Mouse (Mus musculus) testis, adult 2 months (tissue): ENCODE data around the gene Junb.

Source experiments
- CTCF ChIP-seq: fragments of 200-500 bp; IDR thresholded peaks from 2 replicates; pipeline ENCODE4 v1.5.1; 2012; ENCODE audit warnings: low read depth, mild to moderate bottlenecking, inconsistent platforms, low read length, moderate library complexity; ENCODE audit not compliant: control insufficient read depth, insufficient read depth, insufficient replicate concordance
- POLR2A ChIP-seq: fragments of 200-500 bp; IDR thresholded peaks from 2 replicates; pipeline ENCODE4 v1.6.1; 2012; ENCODE audit warnings: low read depth, mild to moderate bottlenecking, inconsistent platforms, low read length, moderate library complexity; ENCODE audit not compliant: control insufficient read depth

DNA sequence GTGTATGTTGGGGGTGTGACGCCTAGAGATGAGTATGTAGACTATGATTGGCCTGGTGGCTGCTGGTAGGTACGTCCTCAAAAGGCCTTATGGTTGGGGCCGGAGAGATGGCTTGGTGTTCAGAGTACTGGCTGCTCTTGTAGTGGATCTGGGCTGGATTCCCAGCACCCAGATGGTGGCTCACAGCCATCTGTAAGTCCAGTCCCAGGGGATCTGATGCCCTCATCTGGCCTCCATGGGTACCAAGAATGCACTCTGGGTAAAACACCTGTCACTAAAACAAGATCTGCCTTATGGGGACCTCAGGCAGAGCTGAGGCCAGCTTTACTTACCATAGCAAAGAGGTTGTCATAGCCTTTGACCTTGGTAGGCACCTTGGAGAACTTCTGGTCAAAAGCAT lies 45.3 kb upstream of the Junb start:
- TF ChIP-seq POLR2A (no peak), CTCF (no peak)
